ENCODE assay signal across 8 mouse cellular contexts in the genomic region with DNA sequence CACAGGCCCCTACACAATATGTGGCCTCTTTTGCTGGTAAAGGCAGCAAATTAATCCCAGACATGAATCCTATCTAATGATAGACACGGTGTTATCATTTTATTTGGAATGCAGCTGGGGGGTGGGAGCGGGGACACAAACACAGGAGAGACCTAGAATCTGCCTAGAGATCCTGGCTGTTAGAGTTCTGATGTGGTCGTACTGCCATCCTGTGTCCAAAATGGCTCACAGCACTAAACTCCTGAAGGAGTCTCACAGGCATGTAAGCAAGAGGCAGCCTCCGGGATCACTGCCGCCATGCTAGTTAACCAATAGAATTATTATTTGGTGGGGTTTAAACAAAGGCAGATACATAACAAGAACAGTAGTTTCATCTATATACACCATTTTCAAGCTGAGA. TPM values are rescaled to one million over a fixed set of nuclear protein-coding genes. Genes with fewer than 3 reads are reported as not detected.
DNase-seq lines count a peak whose midpoint lies in the region; ATAC-seq and TF ChIP-seq lines count a peak whose summit lies in the region.

No protein-coding gene starts in this region.

- WGBS in hindbrain, embryonic 10.5 days: 23% methylated on average over 5 of the region's 5 CpGs
- 17% methylated on average over 5 of the region's 5 CpGs for WGBS in stomach, embryonic 15.5 days

- DNase-seq in adrenal gland, adult (ENCODE audit: inconsistent age in 2 of 2, low spot score in 1 of 2): peak; percentile 21 to 67
- DNase-seq in adrenal gland, postnatal 4 days (ENCODE audit: low spot score in 2 of 2): no peak
- peak; percentile 67 for DNase-seq in CH12.LX (ENCODE audit: extremely low read depth)
- peak; percentile 44 for DNase-seq in embryo, embryonic 11.5 days (ENCODE audit: low read depth, low spot score)
- peak; percentile 67 for DNase-seq in hindbrain, embryonic 10.5 days (ENCODE audit: low spot score)
- peak; percentile 30 to 50 for DNase-seq in layer of hippocampus, postnatal 25 days (ENCODE audit: extremely low spot score in 1 of 2, low spot score in 1 of 2)

- H3K9me3 ChIP-seq in CH12.LX (replicated peaks; ENCODE audit: low read length): no peaks in the 10 kb centered on the region
- no peaks in the 10 kb centered on the region for H3K9me3 ChIP-seq in hindbrain, embryonic 10.5 days
- no peaks in the 10 kb centered on the region for H3K9me3 ChIP-seq in stomach, embryonic 15.5 days

- H3K36me3 ChIP-seq in CH12.LX (replicated peaks in 1 of 2; ENCODE audit: control insufficient read depth in 1 of 2, insufficient read depth in 1 of 2, low read length in 1 of 2): no peaks in the 10 kb centered on the region
- no peaks in the 10 kb centered on the region for H3K36me3 ChIP-seq in hindbrain, embryonic 10.5 days
- H3K36me3 ChIP-seq in stomach, embryonic 15.5 days: no peaks in the 10 kb centered on the region

- no peak for TF ChIP-seq POLR2A in CH12.LX (IDR thresholded peaks at IDR 0.05; ENCODE audit: low read depth, low read length)

- H3K9ac ChIP-seq in CH12.LX (ENCODE audit: insufficient read depth, low read depth): no peak overlapping the region
- H3K9ac ChIP-seq in stomach, embryonic 15.5 days: no peak overlapping the region

- dilution Hi-C loops in CH12.LX (cut with MboI; ENCODE audit: extremely low pct_ligation_motif_present, extremely low pct_unique_long_range_greater_than_20kb, low sequenced_read_pairs): no loop called here

- no peaks in the 10 kb centered on the region for H3K79me2 ChIP-seq in CH12.LX (replicated peaks; ENCODE audit: control insufficient read depth, extremely low read depth, insufficient read depth, poor library complexity, severe bottlenecking)

- no peak overlapping the region for H3K4me3 ChIP-seq in CH12.LX (replicated peaks in 1 of 3; ENCODE audit: low read depth in 2 of 3, low read length in 2 of 3, poor library complexity in 1 of 3)
- H3K4me3 ChIP-seq in hindbrain, embryonic 10.5 days: no peak overlapping the region
- H3K4me3 ChIP-seq in stomach, embryonic 15.5 days (replicated peaks): no peak overlapping the region

- peak; percentile 23 to 94; a peak in 3 of 4 replicates for TF ChIP-seq CTCF in CH12.LX (conservative IDR thresholded peaks at IDR 0.05 in 1 of 2, IDR thresholded peaks at IDR 0.05 in 1 of 2; ENCODE audit: low read depth in 2 of 2, low read length in 2 of 2)

- peak overlapping the region; percentile 17; the same call in 1 of the 2 replicates for H3K4me2 ChIP-seq in CH12.LX (ENCODE audit: insufficient read depth, low read depth, poor library complexity, severe bottlenecking)
- no peak overlapping the region for H3K4me2 ChIP-seq in stomach, embryonic 15.5 days

- peak; percentile 96 for TF ChIP-seq RAD21 in CH12.LX (IDR thresholded peaks at IDR 0.05; ENCODE audit: low read depth, low read length)

- 0 out of 2 replicates have a peak, but pooled peaks have one; percentile 11 for TF ChIP-seq EP300 in CH12.LX (IDR thresholded peaks at IDR 0.05; ENCODE audit: low read length)

- in situ Hi-C loops in CH12.LX (cut with MboI; ENCODE audit: low pct_ligation_motif_present, low pct_unique_long_range_greater_than_20kb, low sequenced_read_pairs): loop anchor here (5.0 to 25.0 kb wide), 2 partner anchors 82 to 297 kb away; no protein-coding TSS in a partner anchor

- H3K27ac ChIP-seq in CH12.LX (ENCODE audit: insufficient read depth, low read depth): no peak overlapping the region
- no peak overlapping the region for H3K27ac ChIP-seq in hindbrain, embryonic 10.5 days
- H3K27ac ChIP-seq in stomach, embryonic 15.5 days: no peak overlapping the region

- peaks cover 0 to 34% of the 10 kb centered on the region in 2 experiments; a peak in 2 of 4 replicates for H3K4me1 ChIP-seq in CH12.LX (ENCODE audit: control insufficient read depth in 1 of 2, insufficient read depth in 2 of 2)
- H3K4me1 ChIP-seq in hindbrain, embryonic 10.5 days (replicated peaks): no peaks in the 10 kb centered on the region
- no peaks in the 10 kb centered on the region for H3K4me1 ChIP-seq in stomach, embryonic 15.5 days

- ATAC-seq in megakaryocyte-erythroid progenitor cell, adult 5-6 weeks (replicated peaks; ENCODE audit: low FRiP score, low TSS enrichment, poor library complexity, severe bottlenecking): 0 out of 2 replicates have a peak, but pooled peaks have one; percentile 58
- 0 out of 2 replicates have a peak, but pooled peaks have one; percentile 27 for ATAC-seq in stomach, embryonic 15.5 days (ENCODE audit: insufficient read depth, low FRiP score, low read depth)

- H3K27me3 ChIP-seq in CH12.LX (replicated peaks): no peaks in the 10 kb centered on the region
- H3K27me3 ChIP-seq in hindbrain, embryonic 10.5 days (ENCODE audit: insufficient read depth, poor library complexity, severe bottlenecking): no peaks in the 10 kb centered on the region
- H3K27me3 ChIP-seq in stomach, embryonic 15.5 days (replicated peaks): no peaks in the 10 kb centered on the region

TF ChIP-seq in CH12.LX, 34 proteins besides CTCF, POLR2A, EP300 and RAD21:
- TF ChIP-seq TBP (conservative IDR thresholded peaks at IDR 0.05; ENCODE audit: low read depth, low read length) (no peak), SMC3 (IDR thresholded peaks at IDR 0.05; ENCODE audit: low read depth, low read length) (peak; percentile 88), ZC3H11A (IDR thresholded peaks at IDR 0.05; ENCODE audit: low read depth, low read length) (peak; percentile 71), MAFK (IDR thresholded peaks at IDR 0.05; ENCODE audit: insufficient replicate concordance, low read length) (0 out of 2 replicates have a peak, but pooled peaks have one; percentile 33)

RNA-seq across cellular contexts. Expression of gene Mrps14, which starts 10.5 kb away (rescaled TPM):
- 10 to 100 TPM; 85.5 to 87.2 TPM for total RNA-seq in adrenal gland, postnatal 4 days (2021)
- total RNA-seq in CH12.LX (2012; rRNA removed) (103 and 107 TPM in 2 replicates), CH12.LX (2014; rRNA removed) (142 and 147 TPM in 2 replicates)
- 103 and 106 TPM in 2 replicates for polyA plus RNA-seq in CH12.LX (2012; ENCODE audit: insufficient read length, low read depth)
- 233 and 240 TPM in 2 replicates for polyA plus RNA-seq in hindbrain, embryonic 10.5 days (2016; fragmentation: Nextera tagmentation; extraction: Ambion mirVana)
- 10 to 100 TPM; 67.5 to 73.6 TPM for total RNA-seq in layer of hippocampus, postnatal 25 days (2021)
- 103 and 153 TPM in 2 replicates for total RNA-seq in megakaryocyte-erythroid progenitor cell, adult 5-6 weeks (2014; fragmentation: Nextera tagmentation)
- 113 and 118 TPM in 2 replicates for total RNA-seq in megakaryocyte-erythroid progenitor cell, adult 5-6 weeks (2017)
- 296 and 299 TPM in 2 replicates for polyA plus RNA-seq in stomach, embryonic 15.5 days (2015; fragmentation: Nextera tagmentation; extraction: Ambion mirVana)

RNA-seq across cellular contexts. Expression of gene Cacybp, which starts 28.2 kb away (rescaled TPM):
- total RNA-seq in adrenal gland, postnatal 4 days (2021): 10 to 100 TPM; 77.2 to 80.7 TPM
- total RNA-seq in CH12.LX (2012; rRNA removed): 130 and 174 TPM in 2 replicates
- 390 and 459 TPM in 2 replicates for total RNA-seq in CH12.LX (2014; rRNA removed)
- polyA plus RNA-seq in CH12.LX (2012; ENCODE audit: insufficient read length, low read depth): 357 and 459 TPM in 2 replicates
- 237 and 328 TPM in 2 replicates for polyA plus RNA-seq in hindbrain, embryonic 10.5 days (2016; fragmentation: Nextera tagmentation; extraction: Ambion mirVana)
- total RNA-seq in layer of hippocampus, postnatal 25 days (2021): 10 to 100 TPM; 77.9 to 91.1 TPM
- 190 and 235 TPM in 2 replicates for total RNA-seq in megakaryocyte-erythroid progenitor cell, adult 5-6 weeks (2014; fragmentation: Nextera tagmentation)
- total RNA-seq in megakaryocyte-erythroid progenitor cell, adult 5-6 weeks (2017): 361 and 387 TPM in 2 replicates
- 196 and 234 TPM in 2 replicates for polyA plus RNA-seq in stomach, embryonic 15.5 days (2015; fragmentation: Nextera tagmentation; extraction: Ambion mirVana)

RNA-seq across cellular contexts. Expression of gene Tnn, which starts 31.1 kb away (rescaled TPM):
- total RNA-seq in adrenal gland, postnatal 4 days (2021): under 1 TPM; 0.45 to 0.93 TPM
- total RNA-seq in CH12.LX (2012; rRNA removed) (not detected in 2 replicates), CH12.LX (2014; rRNA removed) (not detected in 2 replicates)
- polyA plus RNA-seq in CH12.LX (2012; ENCODE audit: insufficient read length, low read depth): 0.08 and 0.13 TPM in 2 replicates
- 0.07 TPM in 1 of 2 replicates, not detected in the other for polyA plus RNA-seq in hindbrain, embryonic 10.5 days (2016; fragmentation: Nextera tagmentation; extraction: Ambion mirVana)
- total RNA-seq in layer of hippocampus, postnatal 25 days (2021): under 1 TPM; 0.07 to 0.09 TPM
- not detected in 2 replicates for total RNA-seq in megakaryocyte-erythroid progenitor cell, adult 5-6 weeks (2014; fragmentation: Nextera tagmentation)
- total RNA-seq in megakaryocyte-erythroid progenitor cell, adult 5-6 weeks (2017): not detected in 2 replicates
- polyA plus RNA-seq in stomach, embryonic 15.5 days (2015; fragmentation: Nextera tagmentation; extraction: Ambion mirVana): 11.3 and 11.6 TPM in 2 replicates

Comparison
In these comparisons a context has a peak if more than half of its experiments do, and no peak if none do; other contexts are left out.
1. DNase-seq: peak in adrenal gland, adult (2 of 2), CH12.LX (single experiment), embryo, embryonic 11.5 days (single experiment), hindbrain, embryonic 10.5 days (single experiment) and layer of hippocampus, postnatal 25 days (2 of 2); none in adrenal gland, postnatal 4 days (0 of 2).